Mouse (Mus musculus): ENCODE results near the gene Epb41l5.

DNA sequence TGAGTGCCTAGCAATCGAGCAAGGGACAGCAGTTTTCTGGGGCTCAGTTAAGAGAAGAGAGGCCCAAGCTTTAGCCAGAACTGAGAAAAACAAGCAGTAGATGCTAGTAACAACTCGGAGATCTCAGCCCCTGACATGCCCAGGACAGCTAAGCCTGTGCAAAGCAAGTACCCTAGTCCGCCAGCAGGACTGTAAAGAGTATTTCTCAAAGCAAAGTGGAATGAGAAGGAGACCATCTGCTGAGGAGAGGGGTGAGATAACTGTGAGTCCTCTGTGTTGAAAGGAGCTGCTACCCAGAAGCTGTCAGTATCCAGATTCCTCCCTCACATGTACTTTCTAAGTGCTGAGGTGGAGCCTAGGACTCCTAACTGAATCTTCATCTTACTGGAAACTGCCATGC is 102.3 kb downstream of the Epb41l5 start:
- TF ChIP-seq CTCF (IDR thresholded peaks at IDR 0.05; ENCODE audit: insufficient read depth, low read depth, low read length) (no peak), POLR2A (IDR thresholded peaks at IDR 0.05; ENCODE audit: insufficient read depth, low read depth, low read length) (no peak)

All from olfactory bulb, adult 2 months (tissue).